Mouse (Mus musculus): ENCODE measurements around the gene Rgs21. TPM values are rescaled to one million over a fixed set of nuclear protein-coding genes. Genes with fewer than 3 reads are reported as not detected.

Rgs21 gene
- not detected in 2 replicates for polyA plus RNA-seq (2015; fragmentation: Nextera tagmentation; extraction: Ambion mirVana)

GRCm38 (mm10) chr1:144567567-144567966 lies at the start of gene Rgs21:
Gene Rgs21, minus strand, starts transcription at chr1:144567667.
- no peak within 1 kb of the TSS for H3K27ac ChIP-seq (ENCODE audit: low read length)
- WGBS = 45% methylated on average over 3 of the region's 3 CpGs
- no peaks in the 10 kb centered on the region for H3K36me3 ChIP-seq (ENCODE audit: control insufficient read depth, insufficient read depth, low read length)
- H3K9ac ChIP-seq (ENCODE audit: low read length) = no peak within 1 kb of the TSS
- no peak within 1 kb of the TSS for H3K4me2 ChIP-seq (ENCODE audit: low read depth, low read length)
- H3K27me3 ChIP-seq (ENCODE audit: control insufficient read depth, insufficient read depth, low read depth, low read length) = no peaks in the 10 kb centered on the region
- H3K9me3 ChIP-seq (ENCODE audit: control insufficient read depth, low read length) = no peaks in the 10 kb centered on the region
- no peaks in the 10 kb centered on the region for H3K4me1 ChIP-seq (replicated peaks; ENCODE audit: control insufficient read depth, insufficient read depth, low read length)
- ATAC-seq (ENCODE audit: low read depth) = no peak
- no peak within 1 kb of the TSS for H3K4me3 ChIP-seq (ENCODE audit: low read length)

- Histone ChIP-seq H3K36me3 (ENCODE audit: control insufficient read depth, insufficient read depth, low read length) (no peaks in the 10 kb centered on the region), H3K4me1 (replicated peaks; ENCODE audit: control insufficient read depth, insufficient read depth, low read length) (no peaks in the 10 kb centered on the region), H3K4me2 (ENCODE audit: low read depth, low read length) (no peak overlapping the region), H3K4me3 (ENCODE audit: low read length) (no peak overlapping the region), H3K9me3 (ENCODE audit: control insufficient read depth, low read length) (no peaks in the 10 kb centered on the region), H3K27ac (ENCODE audit: low read length) (no peak overlapping the region), H3K27me3 (ENCODE audit: control insufficient read depth, insufficient read depth, low read depth, low read length) (no peaks in the 10 kb centered on the region), H3K9ac (ENCODE audit: low read length) (no peak overlapping the region)
- ATAC-seq (ENCODE audit: low read depth) = no peak
- 79% methylated on average over 1 of the region's 1 CpGs for WGBS
Observed at GRCm38 (mm10) chr1:144604071-144604470, 36.6 kb upstream of the Rgs21 start.

DNA sequence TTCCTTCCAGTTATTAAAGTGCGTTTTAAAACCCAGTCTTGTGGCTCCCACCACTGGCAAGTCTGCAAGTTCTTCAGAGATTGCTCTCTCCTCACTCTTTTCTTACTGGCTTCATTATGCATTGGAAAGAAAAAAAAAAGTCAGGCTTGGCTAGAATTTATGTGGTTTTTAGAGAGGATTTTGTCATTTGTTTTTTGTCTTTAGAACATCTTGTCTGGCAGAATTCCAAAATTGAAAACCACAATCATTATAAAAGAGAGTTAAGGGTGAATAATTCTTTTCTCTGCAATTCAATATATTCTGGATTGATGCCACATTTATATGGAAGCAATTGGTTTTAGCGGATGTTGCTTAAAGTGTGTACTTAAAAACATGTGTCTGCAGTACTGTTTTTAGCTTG lies 35.5 kb upstream of the Rgs21 start:
- no peak overlapping the region for H3K4me3 ChIP-seq (ENCODE audit: low read length)
- H3K27ac ChIP-seq (ENCODE audit: low read length) = no peak overlapping the region
- H3K4me1 ChIP-seq (replicated peaks; ENCODE audit: control insufficient read depth, insufficient read depth, low read length) = no peaks in the 10 kb centered on the region
- no peaks in the 10 kb centered on the region for H3K36me3 ChIP-seq (ENCODE audit: control insufficient read depth, insufficient read depth, low read length)
- H3K9ac ChIP-seq (ENCODE audit: low read length) = no peak overlapping the region
- H3K27me3 ChIP-seq (ENCODE audit: control insufficient read depth, insufficient read depth, low read depth, low read length) = no peaks in the 10 kb centered on the region
- WGBS = 49% methylated on average over 2 of the region's 2 CpGs
- H3K4me2 ChIP-seq (ENCODE audit: low read depth, low read length) = no peak overlapping the region
- H3K9me3 ChIP-seq (ENCODE audit: control insufficient read depth, low read length) = no peaks in the 10 kb centered on the region
- ATAC-seq (ENCODE audit: low read depth) = no peak

- Histone ChIP-seq H3K4me3 (ENCODE audit: low read length) (no peak overlapping the region), H3K4me2 (ENCODE audit: low read depth, low read length) (no peak overlapping the region), H3K27me3 (ENCODE audit: control insufficient read depth, insufficient read depth, low read depth, low read length) (no peaks in the 10 kb centered on the region), H3K9ac (ENCODE audit: low read length) (no peak overlapping the region), H3K36me3 (ENCODE audit: control insufficient read depth, insufficient read depth, low read length) (no peaks in the 10 kb centered on the region), H3K27ac (ENCODE audit: low read length) (no peak overlapping the region), H3K9me3 (ENCODE audit: control insufficient read depth, low read length) (no peaks in the 10 kb centered on the region), H3K4me1 (replicated peaks; ENCODE audit: control insufficient read depth, insufficient read depth, low read length) (no peaks in the 10 kb centered on the region)
- no peak for ATAC-seq (ENCODE audit: low read depth)
- 66% methylated on average over 1 of the region's 1 CpGs for WGBS
Observed at GRCm38 (mm10) chr1:144579321-144579720, 11.9 kb upstream of the Rgs21 start.

GRCm38 (mm10) chr1:144572972-144573371 lies 5.5 kb upstream of the Rgs21 start:
- ATAC-seq (ENCODE audit: low read depth) = no peak
- no peaks in the 10 kb centered on the region for H3K9me3 ChIP-seq (ENCODE audit: control insufficient read depth, low read length)
- no peak overlapping the region for H3K27ac ChIP-seq (ENCODE audit: low read length)
- no peak overlapping the region for H3K9ac ChIP-seq (ENCODE audit: low read length)
- no peak overlapping the region for H3K4me3 ChIP-seq (ENCODE audit: low read length)
- WGBS = 71% methylated on average over 2 of the region's 2 CpGs
- H3K27me3 ChIP-seq (ENCODE audit: control insufficient read depth, insufficient read depth, low read depth, low read length) = no peaks in the 10 kb centered on the region
- no peaks in the 10 kb centered on the region for H3K4me1 ChIP-seq (replicated peaks; ENCODE audit: control insufficient read depth, insufficient read depth, low read length)
- H3K4me2 ChIP-seq (ENCODE audit: low read depth, low read length) = no peak overlapping the region
- H3K36me3 ChIP-seq (ENCODE audit: control insufficient read depth, insufficient read depth, low read length) = no peaks in the 10 kb centered on the region

DNA sequence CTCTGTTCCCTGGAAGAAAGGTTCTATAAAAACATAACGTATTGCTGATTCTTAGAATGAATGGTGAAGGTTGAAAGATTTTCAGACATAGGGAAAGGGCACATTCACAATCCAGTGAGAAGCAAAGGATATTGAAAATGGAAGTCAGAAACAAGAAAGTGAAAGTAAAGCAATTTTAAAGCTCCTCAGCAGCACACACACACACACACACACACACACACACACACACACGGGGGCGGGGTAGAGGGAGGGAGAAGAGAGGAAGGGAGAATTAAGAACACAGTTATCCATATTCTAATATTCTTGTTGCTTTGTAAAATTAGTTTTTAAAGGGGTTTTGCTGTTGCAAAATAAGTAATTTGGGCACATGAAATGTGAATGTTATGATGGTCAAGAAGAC lies 2.4 kb upstream of the Rgs21 start:
- Histone ChIP-seq H3K9ac (ENCODE audit: low read length) (no peak overlapping the region), H3K27ac (ENCODE audit: low read length) (no peak overlapping the region), H3K4me3 (ENCODE audit: low read length) (no peak overlapping the region), H3K4me2 (ENCODE audit: low read depth, low read length) (no peak overlapping the region), H3K36me3 (ENCODE audit: control insufficient read depth, insufficient read depth, low read length) (no peaks in the 10 kb centered on the region), H3K9me3 (ENCODE audit: control insufficient read depth, low read length) (no peaks in the 10 kb centered on the region), H3K27me3 (ENCODE audit: control insufficient read depth, insufficient read depth, low read depth, low read length) (no peaks in the 10 kb centered on the region), H3K4me1 (replicated peaks; ENCODE audit: control insufficient read depth, insufficient read depth, low read length) (no peaks in the 10 kb centered on the region)
- ATAC-seq (ENCODE audit: low read depth) = no peak
- 84% methylated on average over 2 of the region's 3 CpGs for WGBS

- Histone ChIP-seq H3K9me3 (ENCODE audit: control insufficient read depth, low read length) (no peaks in the 10 kb centered on the region), H3K27me3 (ENCODE audit: control insufficient read depth, insufficient read depth, low read depth, low read length) (no peaks in the 10 kb centered on the region), H3K4me1 (replicated peaks; ENCODE audit: control insufficient read depth, insufficient read depth, low read length) (no peaks in the 10 kb centered on the region), H3K4me2 (ENCODE audit: low read depth, low read length) (no peak overlapping the region), H3K4me3 (ENCODE audit: low read length) (no peak overlapping the region), H3K27ac (ENCODE audit: low read length) (no peak overlapping the region), H3K9ac (ENCODE audit: low read length) (no peak overlapping the region), H3K36me3 (ENCODE audit: control insufficient read depth, insufficient read depth, low read length) (no peaks in the 10 kb centered on the region)
- WGBS = 49% methylated on average over 4 of the region's 4 CpGs
- no peak for ATAC-seq (ENCODE audit: low read depth)
Observed at GRCm38 (mm10) chr1:144545142-144545541, 22.3 kb downstream of the Rgs21 start.

- WGBS = 48% methylated on average over 6 of the region's 6 CpGs
- Histone ChIP-seq H3K27me3 (ENCODE audit: control insufficient read depth, insufficient read depth, low read depth, low read length) (no peaks in the 10 kb centered on the region), H3K4me1 (replicated peaks; ENCODE audit: control insufficient read depth, insufficient read depth, low read length) (no peaks in the 10 kb centered on the region), H3K9ac (ENCODE audit: low read length) (no peak overlapping the region), H3K9me3 (ENCODE audit: control insufficient read depth, low read length) (no peaks in the 10 kb centered on the region), H3K27ac (ENCODE audit: low read length) (peak overlapping the region; percentile 33; the same call in 1 of the 2 replicates), H3K36me3 (ENCODE audit: control insufficient read depth, insufficient read depth, low read length) (no peaks in the 10 kb centered on the region), H3K4me3 (ENCODE audit: low read length) (no peak overlapping the region), H3K4me2 (ENCODE audit: low read depth, low read length) (peak overlapping the region; percentile 34)
- peak; percentile 90 for ATAC-seq (ENCODE audit: low read depth)
Observed at GRCm38 (mm10) chr1:144544497-144544961, 22.9 kb downstream of the Rgs21 start.

GRCm38 (mm10) chr1:144531746-144532145 lies 35.7 kb downstream of the Rgs21 start:
- WGBS = 88% methylated on average over 1 of the region's 1 CpGs
- Histone ChIP-seq H3K9me3 (ENCODE audit: control insufficient read depth, low read length) (no peaks in the 10 kb centered on the region), H3K27ac (ENCODE audit: low read length) (no peak overlapping the region), H3K4me3 (ENCODE audit: low read length) (no peak overlapping the region), H3K9ac (ENCODE audit: low read length) (no peak overlapping the region), H3K4me1 (replicated peaks; ENCODE audit: control insufficient read depth, insufficient read depth, low read length) (no peaks in the 10 kb centered on the region), H3K4me2 (ENCODE audit: low read depth, low read length) (no peak overlapping the region), H3K27me3 (ENCODE audit: control insufficient read depth, insufficient read depth, low read depth, low read length) (no peaks in the 10 kb centered on the region), H3K36me3 (ENCODE audit: control insufficient read depth, insufficient read depth, low read length) (no peaks in the 10 kb centered on the region)
- no peak for ATAC-seq (ENCODE audit: low read depth)

GRCm38 (mm10) chr1:144517878-144518426 lies 49.5 kb downstream of the Rgs21 start:
- WGBS = 51% methylated on average over 5 of the region's 5 CpGs
- Histone ChIP-seq H3K9me3 (ENCODE audit: control insufficient read depth, low read length) (no peaks in the 10 kb centered on the region), H3K27me3 (ENCODE audit: control insufficient read depth, insufficient read depth, low read depth, low read length) (no peaks in the 10 kb centered on the region), H3K4me3 (ENCODE audit: low read length) (no peak overlapping the region), H3K36me3 (ENCODE audit: control insufficient read depth, insufficient read depth, low read length) (no peaks in the 10 kb centered on the region), H3K9ac (ENCODE audit: low read length) (no peak overlapping the region), H3K4me1 (replicated peaks; ENCODE audit: control insufficient read depth, insufficient read depth, low read length) (no peaks in the 10 kb centered on the region), H3K4me2 (ENCODE audit: low read depth, low read length) (no peak overlapping the region), H3K27ac (ENCODE audit: low read length) (no peak overlapping the region)
- ATAC-seq (ENCODE audit: low read depth) = peak; percentile 87
